Mouse (Mus musculus): ENCODE results near the gene Unc13c. TPM values are rescaled to one million over a fixed set of nuclear protein-coding genes. Genes with fewer than 3 reads are reported as not detected.

Gene Unc13c
- total RNA-seq, 2 experiments from 2014 or later, result 0.48 to 0.67 TPM

DNA sequence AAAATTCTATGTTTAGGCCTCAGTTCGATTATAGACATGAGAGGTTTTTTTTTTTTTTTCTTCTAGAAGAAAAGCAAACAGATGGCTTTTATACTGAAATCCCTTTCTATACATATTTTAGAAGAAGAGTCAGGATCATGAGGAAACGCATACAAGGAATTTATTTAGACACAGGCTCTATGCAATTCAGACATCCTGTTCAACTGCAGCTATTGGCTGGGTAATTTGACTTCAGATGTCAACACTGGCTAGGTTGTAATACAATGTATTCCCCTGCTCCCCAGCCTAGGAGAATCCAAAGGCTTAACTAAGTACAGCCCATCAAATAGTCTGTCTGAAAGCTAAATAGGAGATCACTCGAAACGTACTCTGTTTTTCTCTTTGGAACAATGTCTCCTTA is 355.9 kb downstream of the Unc13c start:
- no peak for DNase-seq

DNA sequence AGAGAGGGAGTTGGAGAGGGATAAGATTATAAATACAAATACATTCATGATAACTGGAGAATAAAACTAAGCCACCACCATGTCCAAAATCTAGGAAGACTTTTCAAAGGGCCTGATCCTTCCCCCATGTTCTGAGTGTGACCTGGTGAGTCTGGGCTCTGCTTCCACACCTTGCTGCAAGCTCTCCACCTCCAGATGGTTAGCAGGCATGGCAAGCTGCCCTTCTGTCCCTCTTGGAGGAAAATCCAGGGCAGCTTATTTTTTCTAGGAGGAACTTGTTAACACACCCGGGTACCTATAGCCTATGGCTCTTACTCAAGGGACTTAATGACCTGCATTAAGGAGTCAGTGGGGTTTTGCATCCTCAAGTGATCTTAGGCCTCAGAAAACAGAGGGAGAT is 364.8 kb downstream of the Unc13c start:
- no peak for DNase-seq

DNA sequence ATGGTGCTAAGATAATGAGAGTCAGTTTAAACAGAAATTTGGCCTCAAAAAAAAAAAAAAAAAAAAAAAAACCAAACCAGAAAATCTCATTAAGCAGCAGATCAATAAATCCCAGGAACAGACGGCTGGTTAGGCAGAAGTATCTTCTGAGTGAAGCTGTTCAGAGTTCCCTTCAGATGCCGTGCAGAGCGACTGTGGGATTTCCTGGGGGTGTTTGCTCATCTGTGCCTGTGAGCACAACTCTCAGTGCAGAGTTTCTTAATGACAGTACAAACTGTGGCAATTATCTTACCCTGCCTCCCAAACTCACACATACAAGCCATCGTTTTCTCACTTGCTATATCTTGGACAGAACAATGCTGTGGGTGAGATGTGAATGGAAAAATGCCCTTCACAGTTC is 403.2 kb downstream of the Unc13c start:
- DNase-seq, result no peak

DNA sequence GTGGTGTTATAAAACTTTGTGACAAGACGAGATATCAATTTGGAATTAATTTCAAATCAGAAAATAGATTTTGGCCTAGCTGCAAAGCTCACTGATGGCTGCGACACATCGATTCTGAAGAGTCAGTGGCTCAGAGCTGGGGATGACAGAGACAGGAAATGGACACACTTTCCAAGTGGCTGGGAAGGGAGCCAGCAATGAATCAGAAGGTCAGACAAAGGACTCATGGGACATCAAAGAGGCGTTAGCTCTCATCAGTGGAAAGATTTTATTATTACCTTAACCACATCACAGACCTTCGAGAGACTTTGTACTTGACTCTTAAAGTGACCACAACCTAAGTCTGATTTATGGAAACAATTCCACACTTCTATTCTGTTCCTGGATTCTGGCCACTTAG is 408.7 kb downstream of the Unc13c start:
- peak; percentile 83 for DNase-seq

DNA sequence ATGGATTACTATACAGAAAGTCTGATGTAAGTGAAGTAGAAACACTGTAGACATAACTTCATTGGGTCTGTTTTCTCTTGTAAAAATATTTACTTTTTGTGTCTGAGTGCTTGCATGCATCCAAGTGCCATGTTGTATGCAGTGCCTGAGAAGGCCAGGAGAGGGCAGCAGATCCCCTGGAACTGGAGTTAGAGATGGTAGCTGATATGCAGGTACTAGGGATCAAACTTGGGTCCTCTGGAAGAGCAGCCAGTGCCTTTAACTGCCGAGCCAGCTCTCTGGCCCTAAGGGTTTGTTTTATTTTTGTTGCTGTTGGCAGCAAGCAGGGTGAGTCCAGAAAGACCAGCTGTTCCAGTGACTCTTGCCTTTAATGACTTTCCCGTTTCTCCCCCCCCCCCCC is 411.0 kb downstream of the Unc13c start:
- DNase-seq, result peak; percentile 73

DNA sequence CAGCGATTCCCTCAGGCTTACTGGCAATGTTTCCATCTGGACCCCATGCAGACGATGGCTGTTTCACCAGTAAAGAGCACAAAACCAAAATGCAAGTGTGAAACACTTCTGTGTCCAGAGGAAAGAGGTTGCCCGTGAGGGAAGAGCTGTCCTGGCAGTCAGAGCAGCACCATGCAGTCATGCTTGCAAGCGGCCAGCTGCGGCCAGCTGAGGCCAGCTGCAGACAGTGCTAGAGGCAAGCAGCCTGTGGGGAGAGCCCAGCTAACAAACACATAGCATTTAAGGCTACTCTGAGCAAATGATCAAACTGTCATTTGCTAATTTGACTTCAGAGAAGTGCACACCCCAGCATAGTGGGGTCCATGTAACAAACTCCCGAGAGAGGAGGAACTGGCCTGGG is 413.4 kb downstream of the Unc13c start:
- no peak for DNase-seq

DNA sequence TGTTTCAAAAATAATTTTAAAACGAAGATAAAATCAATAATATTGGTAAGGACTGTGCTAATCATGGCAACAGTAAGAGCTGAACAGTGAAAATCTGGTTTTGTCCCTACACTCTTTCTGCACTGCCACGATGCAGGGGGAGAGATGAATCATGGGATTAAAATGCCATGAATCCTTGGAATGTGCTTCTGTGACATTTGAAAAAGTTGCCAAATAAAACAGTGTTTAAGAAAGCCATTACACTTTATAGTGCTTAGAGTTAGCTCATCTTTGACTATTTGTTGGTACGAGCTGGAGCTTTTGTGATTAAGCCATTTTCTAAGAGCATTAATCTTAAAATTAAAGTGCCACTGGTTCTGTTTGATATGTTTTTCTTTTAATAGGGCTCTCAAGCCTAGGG is 496.2 kb downstream of the Unc13c start:
- DNase-seq, result no peak

DNA sequence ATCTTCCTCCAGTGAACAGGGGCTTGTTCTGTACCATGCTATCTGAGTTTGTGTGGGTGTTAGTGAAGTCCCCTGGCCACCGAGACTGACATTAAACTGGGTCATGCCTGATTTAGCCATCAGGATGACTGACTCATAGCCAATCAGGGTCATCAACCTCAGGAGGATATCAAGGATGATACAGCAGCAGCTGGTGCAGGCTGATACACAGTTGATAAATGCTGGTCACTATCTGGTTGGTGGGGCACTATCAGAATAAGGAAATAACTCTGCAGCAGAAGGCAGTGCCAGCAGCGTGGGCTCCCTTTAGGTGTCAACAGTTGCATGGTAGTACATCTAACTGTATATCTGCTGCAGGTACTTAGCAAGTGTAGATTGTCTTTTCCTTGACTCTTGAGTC is 506.7 kb downstream of the Unc13c start:
- no peak for DNase-seq

DNA sequence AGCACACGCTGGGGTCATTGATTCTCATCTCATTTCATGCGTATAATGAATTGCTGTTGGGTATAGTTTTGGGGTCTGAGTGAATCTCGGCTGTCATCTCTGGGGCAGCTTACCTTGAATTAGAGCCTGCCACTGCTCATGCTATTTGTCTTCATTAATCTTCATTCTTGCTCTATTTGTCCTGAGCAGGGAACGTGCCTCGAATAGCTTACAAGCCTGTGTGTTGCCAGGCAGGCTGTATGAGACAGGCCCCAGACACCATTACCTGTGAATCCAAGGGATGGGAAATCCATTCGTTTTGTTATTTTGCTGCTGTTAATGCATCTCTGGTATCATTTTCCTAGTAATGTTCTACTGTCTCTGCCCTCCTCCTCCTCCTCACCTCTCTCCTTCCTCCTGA is 518.8 kb downstream of the Unc13c start:
- DNase-seq, result no peak

DNA sequence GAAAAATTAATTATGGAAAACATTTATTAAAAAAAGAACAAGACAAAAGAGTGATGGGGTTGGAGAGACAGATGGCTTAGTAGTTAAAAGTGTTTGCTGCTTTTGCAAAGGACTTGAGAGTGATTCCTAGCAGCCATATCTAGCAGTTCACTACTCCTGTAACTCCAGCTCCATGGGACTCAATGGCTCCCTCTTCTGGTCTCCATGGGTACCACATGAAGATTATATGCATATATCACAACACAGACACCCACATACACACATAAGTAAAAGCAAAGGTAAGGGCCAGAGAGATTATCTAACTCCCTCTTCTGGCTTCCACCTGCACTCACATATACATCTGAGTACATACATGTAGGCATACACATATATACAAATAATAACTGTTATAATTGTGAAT is 519.5 kb downstream of the Unc13c start:
- no peak for DNase-seq

DNA sequence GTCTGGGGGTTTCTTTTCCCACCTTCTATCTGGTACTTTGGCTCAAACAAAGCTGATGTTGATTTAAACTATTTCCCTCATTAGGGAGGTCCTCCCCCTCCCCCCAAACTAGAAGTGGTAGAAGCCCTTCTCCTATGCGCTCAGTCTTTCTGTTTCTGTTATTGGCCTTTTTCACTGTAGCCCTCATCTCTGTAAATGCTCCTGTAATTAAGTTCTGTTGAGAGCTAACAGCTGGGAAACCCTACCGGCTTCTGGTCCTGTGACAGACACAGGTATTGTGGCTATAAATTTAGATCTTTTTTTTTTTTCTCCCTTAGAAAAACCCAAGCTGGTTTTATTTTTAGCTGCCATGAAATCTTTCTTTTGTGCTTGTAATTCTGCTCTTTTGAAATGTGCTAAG is 536.8 kb downstream of the Unc13c start:
- DNase-seq, result no peak

Other genes starting within 250 kb of the Unc13c start
- under 1 TPM; 0.12 to 0.15 TPM for gene Wdr72, start 141.4 kb upstream of the Unc13c start, total RNA-seq (2021)

All from adrenal gland, postnatal 10 days (tissue).